Mouse (Mus musculus) heart, embryonic 14.5 days (tissue): ENCODE data around the gene Cxcr6. TPM values are rescaled to one million over a fixed set of nuclear protein-coding genes. Genes with fewer than 3 reads are reported as not detected.

Source experiments
- ATAC-seq: fragments of 200-750 bp; cut with Nextera tagmentation; 2 replicates; pipeline ENCODE4 v1.8.0; 2017; ENCODE audit warnings: low read depth, moderate TSS enrichment; ENCODE audit not compliant: insufficient number of reproducible peaks, insufficient read depth, low FRiP score
- H3K27ac ChIP-seq, 2 experiments: fragments of 200-500 bp in 1 of 2; fragments of 300-500 bp in 1 of 2; sonication (generic) in 1 of 2; replicated peaks in 1 of 2; 2 replicates each; pipeline ENCODE4 v1.5.1; 2012 to 2014; ENCODE audit warnings: low read depth in 2 of 2, low read length in 2 of 2, control low read depth in 1 of 2, mild to moderate bottlenecking in 1 of 2, mixed read lengths in 1 of 2; ENCODE audit not compliant: control insufficient read depth in 1 of 2, insufficient read depth in 1 of 2
- H3K27me3 ChIP-seq: fragments of 300-500 bp; sonication (generic); 2 replicates; pipeline ENCODE4 v1.6.1; 2014; ENCODE audit warnings: mild to moderate bottlenecking, low read length, control low read depth; ENCODE audit not compliant: control insufficient read depth, insufficient read depth
- H3K36me3 ChIP-seq: fragments of 300-500 bp; sonication (generic); 2 replicates; pipeline ENCODE4 v1.6.1; 2014; ENCODE audit warnings: mild to moderate bottlenecking, control low read depth, low read length, mixed read lengths; ENCODE audit not compliant: control insufficient read depth, insufficient read depth
- H3K4me1 ChIP-seq, 2 experiments: fragments of 200-500 bp in 1 of 2; fragments of 300-500 bp in 1 of 2; sonication (generic) in 1 of 2; 2 replicates each; pipeline ENCODE4 v1.6.1; 2012 to 2014; ENCODE audit warnings: low read length in 2 of 2, control low read depth in 1 of 2, mixed read lengths in 1 of 2; ENCODE audit not compliant: control insufficient read depth in 2 of 2, insufficient read depth in 2 of 2
- H3K4me2 ChIP-seq: fragments of 300-500 bp; sonication (generic); 2 replicates; pipeline ENCODE4 v1.6.1; 2014; ENCODE audit warnings: mild to moderate bottlenecking, low read length
- H3K4me3 ChIP-seq, 2 experiments: fragments of 200-500 bp in 1 of 2; fragments of 300-500 bp in 1 of 2; sonication (generic) in 1 of 2; 2 replicates each; pipeline ENCODE4 v1.5.1; 2012 to 2014; ENCODE audit warnings: low read length in 2 of 2, mild to moderate bottlenecking in 2 of 2, control low read depth in 1 of 2, low read depth in 1 of 2, moderate library complexity in 1 of 2; ENCODE audit not compliant: control insufficient read depth in 1 of 2, insufficient read depth in 1 of 2
- H3K9ac ChIP-seq: fragments of 300-500 bp; sonication (generic); 2 replicates; pipeline ENCODE4 v1.6.1; 2014; ENCODE audit warnings: mild to moderate bottlenecking, low read length
- H3K9me3 ChIP-seq: fragments of 300-500 bp; sonication (generic); 2 replicates; pipeline ENCODE4 v1.6.1; 2016; ENCODE audit warnings: low read length, control low read depth; ENCODE audit not compliant: control insufficient read depth
- WGBS: fragments of 180-500 bp; shearing (Covaris S2); extraction: QIAGEN DNeasy Blood & Tissue Kit; methylation state at CpG from one replicate; pipeline ENCODE4 v1.1.7; 2014; 5-methylcytosine and 5-hydroxymethylcytosine counted together
- polyA plus RNA-seq: library from polyadenylated mRNA; unstranded; fragments of >200 nt; fragmentation: Nextera tagmentation; extraction: Ambion mirVana; gene quantifications from 2 replicates; pipeline ENCODE4 v1.2.1, GENCODE M21; 2014

The Cxcr6 gene
- 0.14 and 0.47 TPM in 2 replicates for polyA plus RNA-seq

DNA sequence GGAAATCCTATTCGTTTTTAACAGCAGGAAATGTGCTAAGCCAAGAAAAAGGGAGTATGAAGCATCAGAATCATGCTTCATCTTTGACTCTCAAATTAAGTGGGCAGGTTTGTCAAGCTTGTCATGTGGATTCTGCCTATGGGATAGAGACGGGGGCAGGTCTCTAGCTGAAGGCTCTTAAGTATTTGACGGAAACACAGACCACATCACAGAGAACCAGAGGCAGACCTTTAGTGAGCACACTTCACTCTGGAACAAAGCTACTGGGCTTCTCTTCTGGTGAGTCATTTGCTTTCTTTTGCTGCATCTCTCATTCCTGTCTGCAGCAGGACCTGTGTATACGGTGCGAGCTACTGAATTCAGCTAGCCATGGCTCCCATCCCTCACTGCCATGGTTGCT is at the start of gene Cxcr6:
Cxcr6 (plus strand) TSS at position 209 of the 400 bp plus-strand sequence.
- H3K27me3 ChIP-seq: no peaks in the 10 kb centered on the region
- no peak for ATAC-seq

DNA sequence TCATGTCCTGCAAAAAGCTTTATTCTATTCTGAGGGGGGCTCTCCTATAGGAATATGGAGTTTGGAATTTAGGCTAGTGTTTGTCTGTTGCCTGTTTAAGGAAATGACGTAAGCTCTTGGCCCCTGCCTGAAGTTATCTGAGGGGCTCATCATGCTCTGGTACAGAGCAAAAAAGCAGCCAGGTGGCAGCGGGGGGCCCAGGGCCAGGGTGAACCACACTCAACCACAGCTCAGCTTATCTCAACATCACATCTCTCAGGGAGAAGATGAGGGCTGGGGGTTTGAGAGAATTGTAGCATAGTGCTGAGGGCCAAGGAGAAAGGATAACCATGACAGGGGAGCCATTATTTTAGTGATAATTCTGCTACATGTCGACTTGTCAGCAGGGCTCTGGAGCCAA is 49.5 kb upstream of the Cxcr6 start:
- Histone ChIP-seq H3K4me1 (no peaks in the 10 kb centered on the region), H3K27me3 (no peaks in the 10 kb centered on the region), H3K4me3 (no peak overlapping the region), H3K9ac (no peak overlapping the region), H3K27ac (no peak overlapping the region), H3K4me2 (no peak overlapping the region), H3K36me3 (no peaks in the 10 kb centered on the region), H3K9me3 (no peaks in the 10 kb centered on the region)
- WGBS: 61% methylated on average over 3 of the region's 3 CpGs
- ATAC-seq: no peak

More for the DNA sequence above, at the start of gene Cxcr6:
- H3K36me3 ChIP-seq: peaks cover 71% of the 10 kb centered on the region
- H3K4me3 ChIP-seq: no peak within 1 kb of the TSS
- WGBS: 82% methylated on average over 5 of the region's 5 CpGs
- no peak within 1 kb of the TSS for H3K27ac ChIP-seq
- no peak within 1 kb of the TSS for H3K4me2 ChIP-seq
- H3K4me1 ChIP-seq: no peaks in the 10 kb centered on the region; a peak in 1 of 4 replicates
- H3K9me3 ChIP-seq: no peaks in the 10 kb centered on the region
- no peak within 1 kb of the TSS; the same call in 1 of the 2 replicates for H3K9ac ChIP-seq

DNA sequence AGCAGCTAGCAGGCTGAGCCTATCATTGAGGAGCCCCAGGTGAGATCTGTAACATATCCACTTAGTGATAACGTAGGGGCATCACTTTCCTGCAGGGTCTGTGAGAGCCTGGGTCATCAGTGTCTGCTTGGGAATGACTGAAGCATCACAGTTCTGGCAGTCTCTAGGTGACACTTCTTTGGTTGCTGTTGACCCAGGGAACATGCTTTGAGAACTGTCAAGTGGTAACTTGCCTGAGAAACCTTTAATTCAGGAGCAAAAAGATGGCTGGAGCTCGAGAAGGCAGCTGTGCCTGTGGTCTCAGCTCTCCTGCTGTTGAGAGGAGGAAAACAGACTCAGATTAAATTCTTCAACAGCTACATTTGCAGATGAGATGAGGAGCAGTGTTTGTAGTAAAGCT is 48.9 kb upstream of the Cxcr6 start:
- 41% methylated on average over 2 of the region's 2 CpGs for WGBS
- H3K27me3 ChIP-seq: no peaks in the 10 kb centered on the region
- no peak overlapping the region for H3K9ac ChIP-seq
- no peak for ATAC-seq
- H3K4me2 ChIP-seq: no peak overlapping the region
- H3K36me3 ChIP-seq: no peaks in the 10 kb centered on the region
- H3K27ac ChIP-seq: no peak overlapping the region
- no peaks in the 10 kb centered on the region for H3K9me3 ChIP-seq
- no peak overlapping the region for H3K4me3 ChIP-seq
- H3K4me1 ChIP-seq: no peaks in the 10 kb centered on the region

DNA sequence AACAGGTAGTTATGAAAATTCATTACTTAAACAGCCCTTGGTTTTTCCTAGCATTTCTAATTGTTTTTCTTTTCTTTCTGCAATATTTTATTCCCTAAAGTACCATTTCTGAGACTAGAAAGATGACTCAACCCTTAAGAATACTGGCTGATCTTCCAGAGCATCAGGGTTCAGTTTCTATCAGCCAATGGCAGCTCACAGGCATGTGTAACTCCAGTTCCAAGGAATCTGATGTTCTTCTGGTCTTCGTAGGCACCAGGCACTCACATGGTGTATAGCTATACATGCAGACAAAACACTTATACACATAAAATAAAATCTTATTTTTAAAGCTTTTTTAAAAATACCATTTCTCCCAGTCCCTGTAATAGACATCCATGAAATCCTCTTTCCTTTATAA is 48.1 kb upstream of the Cxcr6 start:
- Histone ChIP-seq H3K4me3 (no peak overlapping the region), H3K27ac (no peak overlapping the region), H3K4me1 (no peaks in the 10 kb centered on the region), H3K9ac (no peak overlapping the region), H3K36me3 (no peaks in the 10 kb centered on the region), H3K9me3 (no peaks in the 10 kb centered on the region), H3K4me2 (no peak overlapping the region), H3K27me3 (no peaks in the 10 kb centered on the region)
- WGBS: 64% methylated on average over 1 of the region's 1 CpGs
- ATAC-seq: no peak

DNA sequence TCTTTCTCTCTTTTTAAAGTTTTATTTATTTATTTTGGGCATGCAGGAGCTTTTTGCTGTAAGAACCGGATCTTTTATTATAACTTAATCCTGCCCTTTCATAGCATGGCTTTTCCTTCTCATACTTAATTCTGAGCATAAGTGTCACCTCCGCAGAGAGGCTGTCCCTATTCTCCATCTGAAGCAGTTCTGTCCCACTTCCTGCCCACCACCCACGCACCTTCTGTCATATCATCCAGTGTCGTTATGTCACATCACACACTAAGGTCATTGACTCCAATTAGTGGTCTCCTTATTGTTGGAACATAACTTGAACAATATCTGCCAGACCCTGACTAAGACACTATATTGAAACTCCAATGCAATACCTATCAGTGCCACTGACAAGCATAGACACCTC is 47.6 kb upstream of the Cxcr6 start:
- H3K4me1 ChIP-seq: no peaks in the 10 kb centered on the region
- no peak overlapping the region for H3K9ac ChIP-seq
- 74% methylated on average over 4 of the region's 4 CpGs for WGBS
- no peak overlapping the region for H3K4me2 ChIP-seq
- no peak overlapping the region for H3K27ac ChIP-seq
- ATAC-seq: no peak
- no peak overlapping the region for H3K4me3 ChIP-seq
- no peaks in the 10 kb centered on the region for H3K9me3 ChIP-seq
- no peaks in the 10 kb centered on the region for H3K27me3 ChIP-seq
- no peaks in the 10 kb centered on the region for H3K36me3 ChIP-seq

DNA sequence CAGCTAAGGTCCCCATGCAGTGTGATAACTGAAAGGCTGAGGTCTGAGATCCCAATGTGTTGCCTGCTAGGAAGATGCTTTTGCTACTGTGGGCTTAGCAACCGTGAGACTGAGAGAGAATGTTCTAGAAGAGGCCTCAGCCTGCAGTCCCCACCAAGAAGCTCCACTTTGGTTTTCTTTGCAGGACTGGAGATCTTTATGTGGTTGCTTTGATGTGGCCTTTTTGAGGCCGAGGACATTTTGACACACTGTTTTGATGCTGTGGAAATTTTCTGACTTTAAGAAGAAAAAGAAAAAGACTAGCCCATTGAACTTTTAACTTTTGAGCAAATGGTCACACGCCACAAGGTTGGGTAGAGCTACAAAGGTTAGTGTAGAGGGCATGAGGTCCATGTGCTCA is 45.5 kb upstream of the Cxcr6 start:
- H3K36me3 ChIP-seq: no peaks in the 10 kb centered on the region
- H3K27ac ChIP-seq: no peak overlapping the region
- no peaks in the 10 kb centered on the region for H3K4me1 ChIP-seq
- H3K4me3 ChIP-seq: no peak overlapping the region
- no peaks in the 10 kb centered on the region for H3K9me3 ChIP-seq
- no peak overlapping the region for H3K9ac ChIP-seq
- H3K27me3 ChIP-seq: no peaks in the 10 kb centered on the region
- ATAC-seq: no peak
- H3K4me2 ChIP-seq: no peak overlapping the region
- 81% methylated on average over 3 of the region's 3 CpGs for WGBS

DNA sequence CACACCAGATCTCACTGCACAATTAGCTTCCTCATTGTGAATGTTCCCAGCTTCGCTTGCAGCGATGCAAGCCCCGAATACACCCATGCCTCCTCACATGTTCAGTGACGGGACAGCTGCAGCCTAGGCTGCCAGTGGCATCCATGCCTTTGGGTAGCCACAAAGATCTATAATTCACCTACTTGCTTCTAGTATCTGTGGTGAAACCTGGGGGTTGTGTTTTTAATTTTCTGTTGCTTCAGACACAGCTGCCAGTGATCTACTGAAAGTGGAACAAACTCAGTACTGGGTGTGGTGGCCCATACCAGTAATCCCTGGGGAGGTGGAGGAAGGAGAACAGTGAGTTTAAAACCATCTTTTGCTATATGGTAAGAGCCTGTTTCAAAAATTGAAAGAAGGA is 43.4 kb upstream of the Cxcr6 start:
- ATAC-seq: no peak
- H3K9ac ChIP-seq: no peak overlapping the region
- no peak overlapping the region for H3K27ac ChIP-seq
- no peak overlapping the region for H3K4me3 ChIP-seq
- H3K36me3 ChIP-seq: no peaks in the 10 kb centered on the region
- H3K27me3 ChIP-seq: no peaks in the 10 kb centered on the region
- H3K9me3 ChIP-seq: no peaks in the 10 kb centered on the region
- no peak overlapping the region for H3K4me2 ChIP-seq
- no peaks in the 10 kb centered on the region for H3K4me1 ChIP-seq
- 96% methylated on average over 4 of the region's 4 CpGs for WGBS

DNA sequence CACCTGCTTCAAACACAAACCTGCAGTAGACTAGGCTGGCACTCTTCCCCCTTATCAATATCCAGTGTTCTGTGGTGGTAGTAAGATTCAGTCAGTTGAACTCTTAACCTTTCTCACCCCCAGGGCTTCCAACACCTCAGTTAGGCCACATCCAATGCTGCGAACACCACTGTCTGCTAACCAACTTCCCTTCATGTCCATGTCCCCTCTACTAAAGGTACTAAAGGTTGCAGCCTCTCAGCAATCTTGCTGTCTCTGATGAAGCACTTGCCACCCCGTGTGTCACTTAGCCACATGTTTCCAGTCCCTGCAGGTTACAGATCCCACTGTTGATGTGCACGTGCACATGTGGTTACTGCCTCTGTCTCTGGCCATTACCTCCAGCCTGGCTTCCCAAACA is 42.5 kb upstream of the Cxcr6 start:
- Histone ChIP-seq H3K27me3 (no peaks in the 10 kb centered on the region), H3K4me2 (no peak overlapping the region), H3K27ac (no peak overlapping the region), H3K36me3 (no peaks in the 10 kb centered on the region), H3K4me3 (no peak overlapping the region), H3K9me3 (no peaks in the 10 kb centered on the region), H3K4me1 (no peaks in the 10 kb centered on the region), H3K9ac (no peak overlapping the region)
- WGBS: 71% methylated on average over 3 of the region's 3 CpGs
- no peak for ATAC-seq
